Mouse (Mus musculus) heart, embryonic 14.5 days (tissue): Measurements from ENCODE around the gene Asprv1. TPM values are rescaled to one million over a fixed set of nuclear protein-coding genes. Genes with fewer than 3 reads are reported as not detected.
A peak's percentile ranks its signal among the peaks of the same experiment; 100 is the strongest.

Experiments used
- ATAC-seq: fragments of 200-750 bp; cut with Nextera tagmentation; 2 replicates; pipeline ENCODE4 v1.8.0; 2017; ENCODE audit warnings: low read depth, moderate TSS enrichment; ENCODE audit not compliant: insufficient number of reproducible peaks, insufficient read depth, low FRiP score
- H3K27ac ChIP-seq, 2 experiments: fragments of 200-500 bp in 1 of 2; fragments of 300-500 bp in 1 of 2; sonication (generic) in 1 of 2; replicated peaks in 1 of 2; 2 replicates each; pipeline ENCODE4 v1.5.1; 2012 to 2014; ENCODE audit warnings: low read depth in 2 of 2, low read length in 2 of 2, control low read depth in 1 of 2, mild to moderate bottlenecking in 1 of 2, mixed read lengths in 1 of 2; ENCODE audit not compliant: control insufficient read depth in 1 of 2, insufficient read depth in 1 of 2
- H3K27me3 ChIP-seq: fragments of 300-500 bp; sonication (generic); 2 replicates; pipeline ENCODE4 v1.6.1; 2014; ENCODE audit warnings: mild to moderate bottlenecking, low read length, control low read depth; ENCODE audit not compliant: control insufficient read depth, insufficient read depth
- H3K36me3 ChIP-seq: fragments of 300-500 bp; sonication (generic); 2 replicates; pipeline ENCODE4 v1.6.1; 2014; ENCODE audit warnings: mild to moderate bottlenecking, control low read depth, low read length, mixed read lengths; ENCODE audit not compliant: control insufficient read depth, insufficient read depth
- H3K4me1 ChIP-seq, 2 experiments: fragments of 200-500 bp in 1 of 2; fragments of 300-500 bp in 1 of 2; sonication (generic) in 1 of 2; 2 replicates each; pipeline ENCODE4 v1.6.1; 2012 to 2014; ENCODE audit warnings: low read length in 2 of 2, control low read depth in 1 of 2, mixed read lengths in 1 of 2; ENCODE audit not compliant: control insufficient read depth in 2 of 2, insufficient read depth in 2 of 2
- H3K4me2 ChIP-seq: fragments of 300-500 bp; sonication (generic); 2 replicates; pipeline ENCODE4 v1.6.1; 2014; ENCODE audit warnings: mild to moderate bottlenecking, low read length
- H3K4me3 ChIP-seq, 2 experiments: fragments of 200-500 bp in 1 of 2; fragments of 300-500 bp in 1 of 2; sonication (generic) in 1 of 2; 2 replicates each; pipeline ENCODE4 v1.5.1; 2012 to 2014; ENCODE audit warnings: low read length in 2 of 2, mild to moderate bottlenecking in 2 of 2, control low read depth in 1 of 2, low read depth in 1 of 2, moderate library complexity in 1 of 2; ENCODE audit not compliant: control insufficient read depth in 1 of 2, insufficient read depth in 1 of 2
- H3K9ac ChIP-seq: fragments of 300-500 bp; sonication (generic); 2 replicates; pipeline ENCODE4 v1.6.1; 2014; ENCODE audit warnings: mild to moderate bottlenecking, low read length
- H3K9me3 ChIP-seq: fragments of 300-500 bp; sonication (generic); 2 replicates; pipeline ENCODE4 v1.6.1; 2016; ENCODE audit warnings: low read length, control low read depth; ENCODE audit not compliant: control insufficient read depth
- WGBS: fragments of 180-500 bp; shearing (Covaris S2); extraction: QIAGEN DNeasy Blood & Tissue Kit; methylation state at CpG from one replicate; pipeline ENCODE4 v1.1.7; 2014; 5-methylcytosine and 5-hydroxymethylcytosine counted together
- polyA plus RNA-seq: library from polyadenylated mRNA; unstranded; fragments of >200 nt; fragmentation: Nextera tagmentation; extraction: Ambion mirVana; gene quantifications from 2 replicates; pipeline ENCODE4 v1.2.1, GENCODE M21; 2014

Asprv1 gene
- polyA plus RNA-seq, 1 experiment from 2014 or later = not detected

- H3K27me3 ChIP-seq = no peaks in the 10 kb centered on the region
- peak overlapping the region; percentile 32 to 35 for H3K4me3 ChIP-seq
- H3K4me1 ChIP-seq = peaks cover 24 to 28% of the 10 kb centered on the region in 2 experiments
- no peaks in the 10 kb centered on the region for H3K9me3 ChIP-seq
- peak overlapping the region; percentile 70 for H3K4me2 ChIP-seq
- H3K9ac ChIP-seq = peak overlapping the region; percentile 73
- no peaks in the 10 kb centered on the region for H3K36me3 ChIP-seq
- under 1% methylated on average over 16 of the region's 16 CpGs for whole genome bisulfite sequencing
- peak overlapping the region; percentile 92 to 96 for H3K27ac ChIP-seq
- ATAC-seq = peak; percentile 88
Measured at GRCm38 (mm10) chr6:86585070-86585600, 42.8 kb upstream of the Asprv1 start.

DNA sequence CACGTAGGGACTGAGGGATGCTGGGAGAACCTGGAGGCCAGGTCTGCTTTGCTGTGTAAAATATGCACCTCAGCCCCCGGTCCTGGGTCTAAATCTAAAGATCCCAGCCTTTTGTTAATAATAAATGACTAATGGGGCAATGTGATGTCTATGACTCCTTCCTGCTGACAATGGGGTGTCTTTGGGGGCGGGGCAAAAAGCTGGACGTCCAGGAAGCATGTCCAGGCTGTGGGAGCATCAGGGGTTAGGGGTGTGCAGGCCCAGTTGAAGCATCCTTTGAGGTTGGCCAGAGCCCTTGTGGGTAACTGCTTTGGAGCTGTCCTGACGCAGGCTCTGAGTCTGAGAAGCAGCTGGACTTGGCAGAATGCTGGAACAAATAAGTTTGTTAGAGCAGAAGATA is 41.9 kb upstream of the Asprv1 start:
- WGBS = 61% methylated on average over 5 of the region's 5 CpGs
- Histone ChIP-seq H3K27me3 (no peaks in the 10 kb centered on the region), H3K9me3 (no peaks in the 10 kb centered on the region), H3K4me2 (no peak overlapping the region), H3K4me1 (peaks cover 18 to 22% of the 10 kb centered on the region in 2 experiments), H3K4me3 (no peak overlapping the region), H3K36me3 (no peaks in the 10 kb centered on the region), H3K9ac (no peak overlapping the region), H3K27ac (peak overlapping the region; percentile 92 to 96; a peak in 3 of 4 replicates)
- no peak for ATAC-seq

DNA sequence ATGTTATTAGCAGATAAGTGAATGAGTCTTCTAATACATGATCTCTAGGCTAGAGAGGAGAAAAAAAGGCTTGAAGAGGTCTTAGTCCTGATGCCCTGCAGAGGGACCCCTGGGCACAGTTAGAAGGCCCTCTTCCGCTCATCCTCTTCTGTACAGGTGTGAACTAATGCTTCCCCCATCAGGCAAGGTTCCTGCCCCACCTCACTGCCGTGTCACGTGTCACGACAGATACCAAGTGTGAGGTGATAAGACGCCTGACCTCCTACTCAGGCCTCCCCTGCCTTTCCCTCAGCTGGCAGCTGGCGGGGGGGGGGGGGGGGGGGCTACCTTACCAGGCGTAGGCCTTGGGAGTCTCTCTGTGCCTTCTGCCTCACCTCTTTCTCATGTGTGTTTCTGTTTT is 39.5 kb upstream of the Asprv1 start:
- 38% methylated on average over 6 of the region's 7 CpGs for WGBS
- Histone ChIP-seq H3K27me3 (no peaks in the 10 kb centered on the region), H3K9me3 (0 out of 2 replicates have a peak, but pooled peaks cover under 1% of the 10 kb centered on the region), H3K9ac (no peak overlapping the region), H3K4me1 (peaks cover 18 to 22% of the 10 kb centered on the region in 2 experiments), H3K4me3 (no peak overlapping the region), H3K36me3 (no peaks in the 10 kb centered on the region), H3K4me2 (no peak overlapping the region), H3K27ac (no peak overlapping the region)
- ATAC-seq = no peak

GRCm38 (mm10) chr6:86593146-86593897 is 34.6 kb upstream of the Asprv1 start:
- H3K9me3 ChIP-seq = 0 out of 2 replicates have a peak, but pooled peaks cover 2% of the 10 kb centered on the region
- peaks cover 3 to 4% of the 10 kb centered on the region in 2 experiments; a peak in 1 of 4 replicates for H3K4me1 ChIP-seq
- no peaks in the 10 kb centered on the region for H3K36me3 ChIP-seq
- H3K4me2 ChIP-seq = no peak overlapping the region
- no peak overlapping the region for H3K4me3 ChIP-seq
- WGBS = 84% methylated on average over 10 of the region's 10 CpGs
- H3K9ac ChIP-seq = no peak overlapping the region
- no peak overlapping the region for H3K27ac ChIP-seq
- H3K27me3 ChIP-seq = no peaks in the 10 kb centered on the region; the same call in 1 of the 2 replicates
- ATAC-seq = no peak

DNA sequence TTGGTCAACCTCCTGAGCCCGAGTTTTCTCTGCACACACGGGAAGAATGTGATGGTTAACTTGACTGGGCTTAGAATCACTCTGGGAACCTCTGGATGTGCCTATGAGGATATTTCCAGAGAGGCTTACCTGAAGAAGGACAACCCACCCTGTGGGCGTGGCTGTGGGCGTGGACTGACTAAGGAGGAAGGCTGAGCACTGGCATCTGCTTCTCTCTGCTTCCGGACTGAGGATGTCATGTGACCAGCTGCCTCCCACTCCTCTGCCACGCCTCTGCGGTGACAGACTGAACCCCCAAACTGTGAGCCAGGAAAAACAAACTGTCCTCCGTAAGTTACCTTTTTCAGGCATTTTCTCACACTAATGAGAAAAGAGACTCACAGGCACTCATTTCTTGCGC is 33.3 kb upstream of the Asprv1 start:
- H3K27ac ChIP-seq = no peak overlapping the region
- no peaks in the 10 kb centered on the region for H3K36me3 ChIP-seq
- peak overlapping the region; percentile 56 for H3K4me2 ChIP-seq
- no peaks in the 10 kb centered on the region; the same call in 1 of the 2 replicates for H3K27me3 ChIP-seq
- H3K4me3 ChIP-seq = peak overlapping the region; percentile 24 to 31; a peak in 3 of 4 replicates
- peak; percentile 44; the same call in 1 of the 2 replicates for ATAC-seq
- H3K9ac ChIP-seq = peak overlapping the region; percentile 16; the same call in 1 of the 2 replicates
- H3K4me1 ChIP-seq = peaks cover 8 to 12% of the 10 kb centered on the region in 2 experiments
- H3K9me3 ChIP-seq = 0 out of 2 replicates have a peak, but pooled peaks cover 2% of the 10 kb centered on the region
- WGBS = 15% methylated on average over 9 of the region's 9 CpGs

- Histone ChIP-seq H3K27me3 (no peaks in the 10 kb centered on the region; the same call in 1 of the 2 replicates), H3K9me3 (0 out of 2 replicates have a peak, but pooled peaks cover 5% of the 10 kb centered on the region), H3K27ac (no peak overlapping the region), H3K4me3 (no peak overlapping the region), H3K9ac (no peak overlapping the region), H3K36me3 (no peaks in the 10 kb centered on the region), H3K4me1 (peaks cover 16 to 22% of the 10 kb centered on the region in 2 experiments), H3K4me2 (no peak overlapping the region)
- 85% methylated on average over 17 of the region's 17 CpGs for WGBS
- ATAC-seq = no peak
Measured at GRCm38 (mm10) chr6:86595865-86596440, 32.0 kb upstream of the Asprv1 start.

DNA sequence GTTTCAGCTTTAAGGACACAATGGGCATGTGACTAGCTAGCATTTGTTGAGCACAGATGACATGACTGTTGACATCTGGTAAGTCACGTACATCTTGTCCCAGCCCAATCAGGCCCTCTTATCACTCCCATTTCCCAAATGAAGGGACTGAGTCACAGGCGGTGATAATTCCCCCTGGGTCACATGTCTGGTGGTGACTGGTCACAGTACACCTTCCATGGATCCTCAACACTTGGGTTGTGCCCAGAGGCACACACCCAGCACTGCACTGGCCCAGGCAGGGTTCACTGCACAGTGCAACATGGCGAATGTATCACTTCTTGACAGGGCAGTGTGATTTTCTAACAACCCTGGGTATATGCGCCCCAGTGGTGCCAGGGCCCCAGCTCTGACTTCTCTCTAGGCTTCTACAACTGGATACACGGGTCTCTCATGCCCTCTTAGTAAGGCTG is 29.2 kb upstream of the Asprv1 start:
- Histone ChIP-seq H3K4me2 (no peak overlapping the region), H3K4me1 (peaks cover 16 to 22% of the 10 kb centered on the region in 2 experiments), H3K9ac (no peak overlapping the region), H3K27ac (no peak overlapping the region), H3K9me3 (0 out of 2 replicates have a peak, but pooled peaks cover 4% of the 10 kb centered on the region), H3K4me3 (no peak overlapping the region), H3K36me3 (no peaks in the 10 kb centered on the region), H3K27me3 (no peaks in the 10 kb centered on the region; the same call in 1 of the 2 replicates)
- 58% methylated on average over 5 of the region's 5 CpGs for WGBS
- ATAC-seq = no peak
